Mouse (Mus musculus) G1E (cell line): ENCODE results near the gene Rnf187. TPM values are rescaled to one million over a fixed set of nuclear protein-coding genes. Genes with fewer than 3 reads are reported as not detected.

Experiments used
- ATAC-seq: 2 replicates; pipeline ENCODE4 v1.8.0; 2016; ENCODE audit warnings: mild to moderate bottlenecking; ENCODE audit not compliant: insufficient number of reproducible peaks, poor library complexity, low FRiP score, severe bottlenecking; ENCODE audit errors: extremely low read depth
- DNase-seq: peaks from one replicate; pipeline ENCODE4 v3.0.0; 2012; ENCODE audit warnings: low spot score
- H3K27me3 ChIP-seq: 2 replicates; pipeline ENCODE4 v1.6.1; 2012; ENCODE audit warnings: mild to moderate bottlenecking, low read length, inconsistent platforms; ENCODE audit not compliant: insufficient read depth
- H3K36me3 ChIP-seq: replicated peaks from 2 replicates; pipeline ENCODE3; 2012; ENCODE audit warnings: mild to moderate bottlenecking, inconsistent platforms
- H3K4me1 ChIP-seq: 2 replicates; pipeline ENCODE4 v1.6.1; 2012; ENCODE audit warnings: low read depth, low read length, inconsistent platforms, mixed read lengths; ENCODE audit not compliant: insufficient read depth
- H3K4me3 ChIP-seq: 2 replicates; pipeline ENCODE4 v1.5.1; 2012; ENCODE audit warnings: low read depth, mild to moderate bottlenecking, inconsistent platforms, low read length, moderate library complexity, mixed read lengths
- H3K9me3 ChIP-seq: replicated peaks from 2 replicates; pipeline ENCODE4 v1.6.1; 2012; ENCODE audit warnings: inconsistent platforms
- CTCF ChIP-seq: IDR thresholded peaks from 2 replicates; pipeline ENCODE4 v1.5.1; 2012; ENCODE audit warnings: low read depth, low read length, inconsistent platforms, mixed read lengths
- GATA1 ChIP-seq: IDR thresholded peaks from 2 replicates; pipeline ENCODE4 v1.6.1; 2012; ENCODE audit warnings: borderline replicate concordance, low read length, inconsistent platforms, mixed read lengths
- GATA2 ChIP-seq: IDR thresholded peaks from 2 replicates; pipeline ENCODE4 v1.6.1; 2012; ENCODE audit warnings: low read depth, low read length, inconsistent platforms, borderline replicate concordance
- POLR2AphosphoS5 ChIP-seq: IDR thresholded peaks from 2 replicates; pipeline ENCODE4 v1.6.1; 2012; ENCODE audit warnings: low read depth, low read length, inconsistent platforms; ENCODE audit not compliant: insufficient replicate concordance
- TAL1 ChIP-seq: conservative IDR thresholded peaks from 2 replicates; pipeline ENCODE4 v1.6.1; 2012; ENCODE audit warnings: low read depth, low read length, inconsistent platforms, mixed read lengths
- polyA plus RNA-seq: library from polyadenylated mRNA; stranded (reverse); fragments of >175 nt; gene quantifications from 2 replicates; pipeline ENCODE4 v1.2.3, GENCODE M21; 2012
- total RNA-seq, 2 experiments: library from RNA; stranded (forward) in 1 of 2; stranded (reverse) in 1 of 2; fragments of 200-1000 nt in 1 of 2; fragments of >200 nt in 1 of 2; fragmentation: Nextera tagmentation in 1 of 2; gene quantifications; 2 replicates each; pipeline ENCODE4 v1.2.3; 2014 to 2017

Gene Rnf187
- total RNA-seq (2014; fragmentation: Nextera tagmentation) (55.7 and 55.8 TPM in 2 replicates), total RNA-seq (2017) (72.8 and 106 TPM in 2 replicates), polyA plus RNA-seq (225 and 312 TPM in 2 replicates)

DNA sequence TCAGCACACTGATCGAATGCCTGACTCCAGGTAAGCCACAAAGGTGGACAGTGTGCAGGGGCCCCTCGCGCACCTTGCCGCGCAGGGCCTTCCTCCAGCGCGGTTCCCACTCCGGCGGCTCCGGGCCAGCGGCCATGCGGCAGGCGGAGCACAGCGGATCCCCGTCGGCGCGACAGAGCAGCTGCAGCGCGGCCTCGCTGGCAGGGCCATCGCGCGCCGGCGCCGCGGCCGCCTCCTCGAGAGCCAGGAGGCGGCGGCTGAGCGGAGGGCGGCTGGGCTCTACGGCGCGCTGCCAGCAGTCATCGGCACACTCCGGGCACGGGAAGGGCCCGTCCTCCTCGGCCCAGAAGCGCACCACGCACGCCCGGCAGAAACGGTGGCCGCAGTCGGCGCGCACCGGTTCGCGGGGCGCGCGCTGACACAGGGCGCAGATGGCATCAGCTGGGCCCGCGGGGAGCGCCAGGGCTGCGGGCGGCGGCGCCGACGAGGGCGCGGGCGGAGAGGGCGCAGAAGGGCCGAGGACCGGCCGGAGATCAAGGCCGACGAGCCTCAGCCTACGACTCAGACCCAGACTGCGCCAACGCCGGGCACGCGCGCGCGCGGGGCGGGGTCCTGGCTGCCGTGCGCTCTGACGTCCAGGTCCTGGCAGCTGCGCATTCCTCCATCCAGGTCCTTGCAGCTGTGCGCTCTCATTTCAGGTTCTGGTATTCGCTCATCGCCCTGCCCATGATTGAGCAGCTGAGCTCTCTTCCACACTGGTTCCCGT is at the start of gene Rnf187:
TSS of gene Rnf187 (minus strand) at position 595 of the 766 bp plus-strand sequence.
- Histone ChIP-seq H3K36me3 (peaks cover 39% of the 10 kb centered on the region), H3K27me3 (peaks cover 16% of the 10 kb centered on the region), H3K4me3 (peak within 1 kb of the TSS; percentile 99), H3K4me1 (peaks cover 30% of the 10 kb centered on the region), H3K9me3 (0 out of 2 replicates have a peak, but pooled peaks cover 3% of the 10 kb centered on the region)
- ATAC-seq (peak; percentile 63; the same call in 1 of the 2 replicates), DNase-seq (peak; percentile 84)
- no peak for TF ChIP-seq CTCF
- no peak for TF ChIP-seq TAL1
- no peak for TF ChIP-seq POLR2AphosphoS5
- no peak for TF ChIP-seq GATA2
- TF ChIP-seq GATA1, result no peak

- no peak for TF ChIP-seq CTCF
- TF ChIP-seq GATA2, result no peak
- no peak for TF ChIP-seq GATA1
- TF ChIP-seq POLR2AphosphoS5, result no peak
- no peak for TF ChIP-seq TAL1
- H3K36me3 ChIP-seq, result peaks cover 99% of the 10 kb centered on the region
- no peaks in the 10 kb centered on the region for H3K9me3 ChIP-seq
- no peaks in the 10 kb centered on the region for H3K27me3 ChIP-seq
- H3K4me3 ChIP-seq, result no peak overlapping the region
- ATAC-seq (no peak), DNase-seq (no peak)
- peaks cover 80% of the 10 kb centered on the region for H3K4me1 ChIP-seq
Measured at GRCm38 (mm10) chr11:58985299-58985917, 46.7 kb upstream of the Rnf187 start.

DNA sequence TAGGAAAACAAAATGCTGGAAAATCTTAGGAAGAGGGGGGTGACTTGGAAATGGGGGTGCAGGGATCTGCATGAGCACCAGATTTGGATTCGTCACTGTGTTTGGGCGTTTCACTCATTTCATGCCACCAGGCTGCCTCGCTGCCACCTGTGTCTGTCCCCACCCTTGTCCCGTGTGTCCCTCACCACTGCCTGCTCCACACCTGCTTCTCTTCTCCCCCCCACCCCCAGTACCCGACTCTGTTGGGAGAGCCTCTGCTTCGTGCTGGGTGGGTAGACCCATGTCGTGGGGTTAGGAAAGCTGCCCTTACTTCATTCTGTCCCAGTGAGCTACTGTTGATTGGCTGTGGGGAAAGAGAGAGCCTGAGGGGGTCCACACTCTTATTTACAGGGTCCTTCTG is 45.9 kb upstream of the Rnf187 start:
- H3K4me3 ChIP-seq, result no peak overlapping the region
- ATAC-seq, result no peak
- H3K36me3 ChIP-seq, result peaks cover 98% of the 10 kb centered on the region
- H3K9me3 ChIP-seq, result no peaks in the 10 kb centered on the region
- H3K4me1 ChIP-seq, result peaks cover 80% of the 10 kb centered on the region
- DNase-seq, result no peak
- no peak for TF ChIP-seq CTCF
- no peak for TF ChIP-seq GATA2
- TF ChIP-seq GATA1, result no peak
- no peak for TF ChIP-seq POLR2AphosphoS5
- no peak for TF ChIP-seq TAL1
- H3K27me3 ChIP-seq, result no peaks in the 10 kb centered on the region

GRCm38 (mm10) chr11:58983691-58984341 is 45.1 kb upstream of the Rnf187 start:
- Histone ChIP-seq H3K4me3 (no peak overlapping the region), H3K36me3 (peaks cover 95% of the 10 kb centered on the region), H3K9me3 (no peaks in the 10 kb centered on the region), H3K27me3 (no peaks in the 10 kb centered on the region), H3K4me1 (peaks cover 83% of the 10 kb centered on the region)
- ATAC-seq, result no peak
- no peak for DNase-seq
- no peak for TF ChIP-seq CTCF
- TF ChIP-seq POLR2AphosphoS5, result no peak
- TF ChIP-seq GATA2, result no peak
- no peak for TF ChIP-seq TAL1
- TF ChIP-seq GATA1, result no peak

GRCm38 (mm10) chr11:58982471-58983097 is 43.9 kb upstream of the Rnf187 start:
- Histone ChIP-seq H3K4me1 (peaks cover 80% of the 10 kb centered on the region), H3K9me3 (no peaks in the 10 kb centered on the region), H3K27me3 (no peaks in the 10 kb centered on the region), H3K4me3 (peak overlapping the region; percentile 98; the same call in 1 of the 2 replicates), H3K36me3 (peaks cover 82% of the 10 kb centered on the region)
- ATAC-seq (no peak), DNase-seq (peak; percentile 63)
- TF ChIP-seq CTCF, result no peak
- no peak for TF ChIP-seq GATA2
- no peak for TF ChIP-seq POLR2AphosphoS5
- TF ChIP-seq GATA1, result no peak
- TF ChIP-seq TAL1, result no peak
